Mouse (Mus musculus) megakaryocyte progenitor cell, adult 5-6 weeks (primary cell): Measurements from ENCODE around the gene Nr1d2. TPM values are rescaled to one million over a fixed set of nuclear protein-coding genes. Genes with fewer than 3 reads are reported as not detected.
"Not testable (repeated sequence)": the region's sequence is repeated elsewhere in the genome, so short reads cannot be mapped to it uniquely, and the experiment has no call there.

Experiments
- ATAC-seq: replicated peaks from 2 replicates; pipeline ENCODE4 v1.8.0; 2016; ENCODE audit warnings: mild to moderate bottlenecking, moderate TSS enrichment, inconsistent platforms; ENCODE audit not compliant: poor library complexity
- total RNA-seq, 2 experiments: library from RNA; stranded (forward) in 1 of 2; stranded (reverse) in 1 of 2; fragments of 157-497, 149-512 nt in 1 of 2; fragments of 200-1000 nt in 1 of 2; gene quantifications; 2 replicates each; pipeline versions ENCODE4 v1.2.3 to v1.2.4; 2015 to 2017

Gene Nr1d2
- total RNA-seq, 2 experiments from 2014 or later, result 6.5 to 9.3 TPM

GRCm38 (mm10) chr14:18233981-18234960 lies 4.7 kb downstream of the Nr1d2 start:
- peak; percentile 9; the same call in 1 of the 2 replicates for ATAC-seq

GRCm38 (mm10) chr14:18233076-18233475 lies 5.9 kb downstream of the Nr1d2 start:
- ATAC-seq, result no peak

GRCm38 (mm10) chr14:18231866-18232265 lies 7.1 kb downstream of the Nr1d2 start:
- ATAC-seq, result not testable (repeated sequence)

GRCm38 (mm10) chr14:18229751-18230150 lies 9.2 kb downstream of the Nr1d2 start:
- ATAC-seq, result not testable (repeated sequence)

- ATAC-seq, result not testable (repeated sequence)
Observed at GRCm38 (mm10) chr14:18226181-18226580, 12.7 kb downstream of the Nr1d2 start.

- ATAC-seq, result not testable (repeated sequence)
Observed at GRCm38 (mm10) chr14:18225431-18225830, 13.5 kb downstream of the Nr1d2 start.

GRCm38 (mm10) chr14:18221977-18222376 lies 16.9 kb downstream of the Nr1d2 start:
- ATAC-seq, result no peak

GRCm38 (mm10) chr14:18217158-18217557 lies 21.8 kb downstream of the Nr1d2 start:
- no peak for ATAC-seq

- ATAC-seq, result no peak
Observed at GRCm38 (mm10) chr14:18216428-18216827, 22.5 kb downstream of the Nr1d2 start.

GRCm38 (mm10) chr14:18210795-18211194 lies 28.1 kb downstream of the Nr1d2 start:
- peak; percentile 69 for ATAC-seq

- not testable (repeated sequence) for ATAC-seq
Observed at GRCm38 (mm10) chr14:18204315-18204714, 34.6 kb downstream of the Nr1d2 start.

- no peak for ATAC-seq
Observed at GRCm38 (mm10) chr14:18201413-18201812, 37.5 kb downstream of the Nr1d2 start.

GRCm38 (mm10) chr14:18186883-18187417 lies 52.0 kb downstream of the Nr1d2 start:
- peak; percentile 91 for ATAC-seq

- ATAC-seq, result not testable (repeated sequence)
Observed at GRCm38 (mm10) chr14:18177531-18177930, 61.4 kb downstream of the Nr1d2 start.

GRCm38 (mm10) chr14:18167597-18167996 lies 71.3 kb downstream of the Nr1d2 start:
- ATAC-seq, result no peak

GRCm38 (mm10) chr14:18167041-18167440 lies 71.9 kb downstream of the Nr1d2 start:
- ATAC-seq, result peak; percentile 81

Other genes with a start within 250 kb of the Nr1d2 start
- gene Nkiras1, start 32.0 kb upstream of the Nr1d2 start, total RNA-seq (2015), result 8.0 and 16.8 TPM in 2 replicates
- gene Nkiras1, start 32.0 kb upstream of the Nr1d2 start, total RNA-seq (2017), result 8.6 and 9.5 TPM in 2 replicates
- gene Rpl15, start 32.3 kb upstream of the Nr1d2 start, total RNA-seq (2015), result 2,531 and 2,532 TPM in 2 replicates
- 1,869 and 2,149 TPM in 2 replicates for gene Rpl15, start 32.3 kb upstream of the Nr1d2 start, total RNA-seq (2017)
- gene Ube2e1, start 92.7 kb upstream of the Nr1d2 start, total RNA-seq (2015), result 123 and 134 TPM in 2 replicates
- 69.4 and 82.0 TPM in 2 replicates for gene Ube2e1, start 92.7 kb upstream of the Nr1d2 start, total RNA-seq (2017)